Comparison of ENCODE assay signal across 9 mouse cellular contexts in genomic region chr15:14418532-14418931, GRCm38 (mm10).
DNase-seq lines count a peak whose midpoint lies in the region; ATAC-seq and TF ChIP-seq lines count a peak whose summit lies in the region.
"Had no signal": no experiment of that assay in that cellular context is flagged by ENCODE, and none has a peak within 500 bp of the region (broad histone marks: within the 10 kb centered on the region; RNA-seq: fewer than 3 reads in every experiment).

No protein-coding gene starts in this region.

- no peak overlapping the region for H3K27ac ChIP-seq in left cerebral cortex, adult 2 months

- H3K4me3 ChIP-seq in left cerebral cortex, adult 2 months = no peak overlapping the region
- no peak overlapping the region for H3K4me3 ChIP-seq in lung, adult 2 months (replicated peaks; ENCODE audit: extremely low read depth, low read depth, low read length)

- 42% methylated on average over 5 of the region's 5 CpGs for WGBS in lung, adult 2 months

- intact Hi-C loops in left cerebral cortex, adult 2 months (cut with DNase I) = loop anchor here (5.0 kb wide), 2 partner anchors 1236 to 1286 kb away; no protein-coding TSS in a partner anchor

- no peak for TF ChIP-seq POLR2A in lung, adult 2 months (IDR thresholded peaks at IDR 0.05; ENCODE audit: borderline replicate concordance, extremely low read depth, low read depth, low read length)

- H3K4me1 ChIP-seq in lung, adult 2 months (ENCODE audit: control insufficient read depth, insufficient read depth, low read length) = no peaks in the 10 kb centered on the region

- peak; percentile 62 for TF ChIP-seq CTCF in left cerebral cortex, adult 2 months (IDR thresholded peaks at IDR 0.05)
- TF ChIP-seq CTCF in lung, adult 2 months (IDR thresholded peaks at IDR 0.05; ENCODE audit: insufficient read depth, low read length) = no peak

- peak; percentile 1 to 2 for DNase-seq in cerebellum, adult 18-20 months
- DNase-seq in cerebellum, adult 9-11 months = no peak
- DNase-seq in left cerebral cortex, adult 2 months (ENCODE audit: extremely low spot score in 1 of 2, low spot score in 2 of 2) = peak; percentile 9 to 25
- no peak for DNase-seq in left cerebral cortex, adult 8-10 months (ENCODE audit: low spot score in 2 of 2)
- DNase-seq in embryo, embryonic 9.5 days (ENCODE audit: extremely low spot score) = peak; percentile 15
- peak; percentile 24 for DNase-seq in right cerebral cortex, adult 18-20 months
- no peak for DNase-seq in lung, adult 2 months
- DNase-seq: thymus, postnatal 4 days had no signal

- no peak for ATAC-seq in inflammation-experienced regulatory T-cells, adult 6 months

Comparison
In these comparisons a context has a peak if more than half of its experiments do, and no peak if none do; other contexts are left out.
1. DNase-seq: peak in cerebellum, adult 18-20 months (2 of 2), left cerebral cortex, adult 2 months (2 of 2), embryo, embryonic 9.5 days (single experiment) and right cerebral cortex, adult 18-20 months (single experiment); none in cerebellum, adult 9-11 months (single experiment), left cerebral cortex, adult 8-10 months (0 of 2) and lung, adult 2 months (single experiment).